Mouse (Mus musculus): ENCODE results near the gene Atl1. TPM values are rescaled to one million over a fixed set of nuclear protein-coding genes. Genes with fewer than 3 reads are reported as not detected.

Gene Atl1
- polyA plus RNA-seq, 1 experiment from 2014 or later: 147 TPM

DNA sequence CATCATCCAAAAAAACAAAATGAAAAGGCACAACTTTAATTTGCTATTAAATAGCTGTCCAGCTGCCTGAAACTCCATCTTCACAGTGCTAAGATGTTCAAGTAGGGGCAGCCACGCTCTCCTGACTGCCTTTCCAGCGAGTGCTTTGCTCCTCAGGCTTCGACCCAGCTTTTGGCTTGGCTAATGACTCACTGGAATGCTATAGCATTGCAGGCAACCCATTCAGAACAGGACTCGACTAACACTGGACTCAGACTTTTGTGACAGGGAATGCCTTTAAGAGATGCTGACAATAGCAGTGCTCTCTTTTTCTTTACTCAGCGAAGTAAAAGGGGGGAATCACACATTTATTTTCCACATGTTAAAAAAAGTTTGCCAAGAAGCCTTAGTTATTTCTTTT, 119.3 kb downstream of the Atl1 start:
- no peaks in the 10 kb centered on the region for H3K9me3 ChIP-seq (ENCODE audit: control insufficient read depth, low read length)
- no peak overlapping the region for H3K4me3 ChIP-seq (replicated peaks; ENCODE audit: low read length)
- H3K4me1 ChIP-seq (replicated peaks; ENCODE audit: control insufficient read depth, insufficient read depth, low read length): no peaks in the 10 kb centered on the region
- ATAC-seq (ENCODE audit: low FRiP score) (no peak), DNase-seq (ENCODE audit: low spot score) (no peak)
- 30% methylated on average over 5 of the region's 5 CpGs for WGBS
- H3K27me3 ChIP-seq (ENCODE audit: control insufficient read depth, insufficient read depth, low read length): no peaks in the 10 kb centered on the region
- H3K9ac ChIP-seq: no peak overlapping the region
- H3K27ac ChIP-seq: no peak overlapping the region
- no peak overlapping the region for H3K4me2 ChIP-seq (replicated peaks)
- peaks cover 38% of the 10 kb centered on the region for H3K36me3 ChIP-seq (replicated peaks; ENCODE audit: control insufficient read depth, insufficient read depth)

DNA sequence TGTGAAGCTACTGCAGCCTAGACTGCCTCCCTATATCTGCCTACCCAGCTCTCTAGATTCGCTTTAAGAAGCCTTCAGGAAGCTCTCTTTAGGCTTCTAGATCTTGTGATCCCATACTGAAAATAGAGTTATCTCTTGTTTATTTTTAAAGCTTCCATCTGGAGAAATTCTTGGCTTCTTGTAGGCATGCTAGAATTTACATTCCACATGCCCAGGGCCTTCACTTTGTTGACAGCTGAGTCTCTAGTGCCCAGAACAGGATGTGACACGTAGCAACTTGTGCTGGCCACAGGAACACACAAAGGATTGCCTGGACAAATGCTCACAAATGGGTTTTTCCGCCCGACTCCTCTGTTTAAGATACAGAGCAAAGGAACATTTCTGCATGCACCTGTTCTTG, 123.5 kb downstream of the Atl1 start:
- DNase-seq (ENCODE audit: low spot score): no peak
- no peak overlapping the region for H3K4me3 ChIP-seq (replicated peaks; ENCODE audit: low read length)
- 86% methylated on average over 4 of the region's 4 CpGs for WGBS
- no peak overlapping the region for H3K9ac ChIP-seq
- no peaks in the 10 kb centered on the region for H3K9me3 ChIP-seq (ENCODE audit: control insufficient read depth, low read length)
- H3K27ac ChIP-seq: no peak overlapping the region
- H3K4me2 ChIP-seq (replicated peaks): no peak overlapping the region
- ATAC-seq (ENCODE audit: low FRiP score): no peak
- no peaks in the 10 kb centered on the region for H3K4me1 ChIP-seq (replicated peaks; ENCODE audit: control insufficient read depth, insufficient read depth, low read length)
- H3K27me3 ChIP-seq (ENCODE audit: control insufficient read depth, insufficient read depth, low read length): no peaks in the 10 kb centered on the region
- peaks cover 71% of the 10 kb centered on the region for H3K36me3 ChIP-seq (replicated peaks; ENCODE audit: control insufficient read depth, insufficient read depth)

Other genes with a start within 250 kb of the Atl1 start
- gene Sos2, start 210.8 kb upstream of the Atl1 start, polyA plus RNA-seq (2014; fragmentation: Nextera tagmentation; extraction: Ambion mirVana): 14.5 and 15.6 TPM in 2 replicates
- 11.1 and 13.6 TPM in 2 replicates for gene L2hgdh, start 167.7 kb upstream of the Atl1 start, polyA plus RNA-seq (2014; fragmentation: Nextera tagmentation; extraction: Ambion mirVana)
- gene Atp5s, start 167.7 kb upstream of the Atl1 start, polyA plus RNA-seq (2014; fragmentation: Nextera tagmentation; extraction: Ambion mirVana): 38.9 and 39.1 TPM in 2 replicates
- 10.6 TPM in 2 replicates for gene Cdkl1, start 101.3 kb upstream of the Atl1 start, polyA plus RNA-seq (2014; fragmentation: Nextera tagmentation; extraction: Ambion mirVana)
- gene Map4k5, start 586 bp downstream of the Atl1 start, polyA plus RNA-seq (2014; fragmentation: Nextera tagmentation; extraction: Ambion mirVana): 37.3 and 37.7 TPM in 2 replicates
- 3.5 TPM in 2 replicates for gene Sav1, start 94.4 kb downstream of the Atl1 start, polyA plus RNA-seq (2014; fragmentation: Nextera tagmentation; extraction: Ambion mirVana)
- gene Nin, start 221.1 kb downstream of the Atl1 start, polyA plus RNA-seq (2014; fragmentation: Nextera tagmentation; extraction: Ambion mirVana): 12.6 and 12.8 TPM in 2 replicates